Mouse (Mus musculus) embryonic fibroblast, embryonic 13.5 days (primary cell): ENCODE results near the gene Tbc1d10c. TPM values are rescaled to one million over a fixed set of nuclear protein-coding genes. Genes with fewer than 3 reads are reported as not detected.

Source experiments
- H3K27ac ChIP-seq: 2 replicates; pipeline ENCODE4 v1.5.1; 2012; ENCODE audit warnings: low read length, control low read depth, inconsistent platforms; ENCODE audit not compliant: insufficient read depth
- H3K4me1 ChIP-seq: 2 replicates; pipeline ENCODE4 v1.6.1; 2011; ENCODE audit warnings: low read length; ENCODE audit not compliant: control insufficient read depth, insufficient read depth
- H3K4me3 ChIP-seq: 2 replicates; pipeline ENCODE4 v1.5.1; 2011; ENCODE audit warnings: mild to moderate bottlenecking, control low read depth, low read length; ENCODE audit not compliant: insufficient read depth
- CTCF ChIP-seq: IDR thresholded peaks from 2 replicates; pipeline ENCODE4 v1.5.1; 2011; ENCODE audit warnings: mild to moderate bottlenecking, control low read depth, low read length, moderate library complexity, borderline replicate concordance; ENCODE audit not compliant: insufficient read depth
- POLR2A ChIP-seq: IDR thresholded peaks from 2 replicates; pipeline ENCODE4 v1.6.1; 2011; ENCODE audit warnings: low read depth, mild to moderate bottlenecking, control low read depth, low read length, moderate library complexity
- polyA plus RNA-seq: library from polyadenylated mRNA; stranded (reverse); fragments of >200 nt; gene quantifications from 2 replicates; pipeline ENCODE4 v1.2.4, GENCODE M21; 2011; ENCODE audit warnings: low read depth; ENCODE audit not compliant: missing spikeins, insufficient read length

Tbc1d10c gene
- polyA plus RNA-seq, 1 experiment = 0.25 TPM

DNA sequence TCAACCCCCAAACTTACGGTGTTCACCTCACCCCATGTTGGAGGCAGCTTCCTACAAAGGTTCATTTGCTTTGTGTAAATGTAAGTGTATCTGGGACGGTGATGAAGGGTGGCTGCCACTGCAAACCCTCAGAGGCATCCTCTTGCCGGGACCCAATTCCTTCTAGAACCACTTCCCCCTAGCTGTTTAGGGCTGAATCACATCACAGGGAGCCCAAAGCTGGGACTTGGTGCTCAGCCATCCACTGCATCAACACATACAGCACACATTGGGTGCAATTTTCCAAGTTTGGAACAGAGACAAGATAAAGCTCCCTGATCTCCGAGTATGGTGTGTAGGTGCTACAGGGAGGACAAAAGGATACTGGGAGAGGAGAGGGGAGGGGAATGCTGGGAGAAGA lies 13.8 kb upstream of the Tbc1d10c start:
- TF ChIP-seq CTCF (no peak), POLR2A (no peak)
- H3K4me1 ChIP-seq = peaks cover 5% of the 10 kb centered on the region; the same call in 1 of the 2 replicates
- H3K4me3 ChIP-seq = no peak overlapping the region
- no peak overlapping the region for H3K27ac ChIP-seq

DNA sequence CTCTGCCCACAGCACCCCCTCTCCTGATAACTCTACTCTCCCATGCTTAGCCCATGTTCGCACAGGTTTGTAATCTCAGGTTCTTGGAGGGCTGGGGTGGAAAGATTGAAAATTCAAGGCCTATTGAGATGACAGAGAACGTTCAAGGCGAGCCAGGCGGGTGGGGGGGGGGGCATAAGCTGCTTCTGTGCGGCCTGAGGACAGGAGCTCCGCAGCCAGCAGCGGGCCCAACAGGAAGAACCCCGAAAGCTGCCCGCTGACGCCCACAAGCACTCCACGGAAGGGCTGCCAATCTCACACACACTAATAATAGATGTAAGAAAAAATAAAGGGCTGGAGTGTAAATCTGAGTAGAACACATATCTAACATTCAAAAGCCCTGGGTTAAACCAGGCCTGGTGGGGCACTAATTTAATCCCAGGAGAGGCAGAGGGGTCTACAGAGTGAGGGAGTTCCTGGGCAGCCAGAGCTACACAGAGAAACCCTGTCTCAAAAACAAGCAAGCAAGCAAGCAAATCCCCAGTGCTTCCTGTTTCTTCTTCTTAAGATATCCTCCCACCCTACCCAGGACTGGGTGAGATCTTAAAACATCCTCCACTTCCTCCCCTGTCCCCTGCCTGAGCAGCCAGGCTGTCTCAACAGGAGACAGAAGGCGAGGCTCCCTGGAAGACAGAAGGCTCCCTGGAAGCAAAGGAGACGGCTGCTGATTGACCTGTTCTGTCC lies 12.7 kb upstream of the Tbc1d10c start:
- Histone ChIP-seq H3K4me1 (peaks cover 5% of the 10 kb centered on the region; the same call in 1 of the 2 replicates), H3K27ac (no peak overlapping the region), H3K4me3 (no peak overlapping the region)
- TF ChIP-seq POLR2A (no peak), CTCF (no peak)

DNA sequence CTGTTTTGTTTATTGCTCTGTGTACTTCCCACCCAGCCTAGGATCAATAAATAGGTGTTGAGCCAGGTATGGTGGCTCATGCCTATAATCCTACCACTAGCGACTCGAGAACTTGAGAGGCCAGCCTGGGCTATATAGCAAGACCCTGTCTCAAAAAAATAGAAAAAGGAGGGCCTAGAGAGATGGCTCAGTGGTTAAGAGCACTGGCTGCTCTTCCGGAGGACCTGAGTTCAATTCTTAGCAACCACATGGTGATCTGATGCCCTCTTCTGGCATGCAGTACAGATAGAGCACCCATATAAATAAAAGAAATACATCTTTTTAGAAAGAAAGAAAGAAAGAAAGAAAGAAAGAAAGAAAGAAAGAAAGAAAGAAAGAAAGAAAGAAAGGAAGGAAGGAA lies 12.1 kb upstream of the Tbc1d10c start:
- no peak overlapping the region for H3K27ac ChIP-seq
- peaks cover 5% of the 10 kb centered on the region; the same call in 1 of the 2 replicates for H3K4me1 ChIP-seq
- no peak for TF ChIP-seq CTCF
- TF ChIP-seq POLR2A = no peak
- H3K4me3 ChIP-seq = no peak overlapping the region

DNA sequence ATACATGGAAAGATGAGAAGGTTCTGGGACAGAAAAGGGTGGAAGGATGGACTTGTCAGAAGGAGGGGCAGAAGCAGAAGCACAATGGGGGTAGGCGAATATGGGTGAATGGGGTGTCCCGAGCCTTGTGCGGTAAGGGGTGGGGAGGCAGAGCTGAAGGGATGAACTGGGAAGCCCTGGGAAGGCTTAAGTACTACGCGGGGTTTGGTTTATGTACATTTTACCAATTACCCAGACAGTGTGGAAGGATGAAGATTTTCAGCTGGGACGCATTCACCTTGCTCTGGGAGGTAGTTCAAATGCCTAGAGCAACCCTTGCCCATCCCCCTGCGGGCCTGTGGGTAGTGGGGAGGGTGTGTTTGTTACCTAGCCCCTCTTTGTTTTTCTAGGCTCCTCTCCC lies 11.1 kb upstream of the Tbc1d10c start:
- Histone ChIP-seq H3K4me1 (peaks cover 5% of the 10 kb centered on the region; the same call in 1 of the 2 replicates), H3K27ac (no peak overlapping the region), H3K4me3 (peak overlapping the region; percentile 52)
- TF ChIP-seq POLR2A (no peak), CTCF (no peak)

DNA sequence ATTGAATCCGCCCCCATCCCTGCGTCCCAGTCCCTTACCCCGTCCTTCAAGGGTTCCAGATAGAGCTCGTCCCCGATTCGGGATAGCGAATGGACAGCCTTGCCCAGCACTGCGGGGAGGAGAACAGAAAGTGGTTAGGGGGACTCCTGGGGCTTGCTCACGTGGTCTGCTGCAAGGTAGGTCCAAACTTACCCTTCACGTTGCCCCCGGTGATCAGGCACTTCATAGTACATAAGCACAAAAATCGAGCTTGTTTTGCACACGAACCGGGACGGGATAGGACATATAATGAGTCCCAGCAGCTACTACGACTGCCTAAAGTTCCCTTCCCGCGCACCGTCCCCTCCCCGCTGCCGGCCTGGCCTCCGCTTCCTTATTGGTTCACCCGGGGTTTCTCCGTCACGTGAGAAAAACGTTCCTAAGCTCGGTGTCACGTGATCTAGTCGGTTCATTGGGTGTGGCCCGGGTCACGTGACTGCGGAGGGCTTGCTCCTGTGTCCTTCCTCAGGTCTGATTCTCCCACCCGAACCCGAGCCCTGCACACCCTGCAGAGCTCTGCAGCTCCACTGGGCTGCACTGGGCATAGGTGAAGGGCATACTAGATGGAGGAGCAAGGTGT lies 10.3 kb upstream of the Tbc1d10c start, which contains the start of gene Rad9a:
Rad9a (minus strand) TSS at position 372 of the 619 bp plus-strand sequence.
- H3K27ac ChIP-seq = peak within 1 kb of the TSS; percentile 33
- peaks cover 10% of the 10 kb centered on the region for H3K4me1 ChIP-seq
- TF ChIP-seq CTCF = no peak
- TF ChIP-seq POLR2A = peak; percentile 88
- peak within 1 kb of the TSS; percentile 61 for H3K4me3 ChIP-seq

DNA sequence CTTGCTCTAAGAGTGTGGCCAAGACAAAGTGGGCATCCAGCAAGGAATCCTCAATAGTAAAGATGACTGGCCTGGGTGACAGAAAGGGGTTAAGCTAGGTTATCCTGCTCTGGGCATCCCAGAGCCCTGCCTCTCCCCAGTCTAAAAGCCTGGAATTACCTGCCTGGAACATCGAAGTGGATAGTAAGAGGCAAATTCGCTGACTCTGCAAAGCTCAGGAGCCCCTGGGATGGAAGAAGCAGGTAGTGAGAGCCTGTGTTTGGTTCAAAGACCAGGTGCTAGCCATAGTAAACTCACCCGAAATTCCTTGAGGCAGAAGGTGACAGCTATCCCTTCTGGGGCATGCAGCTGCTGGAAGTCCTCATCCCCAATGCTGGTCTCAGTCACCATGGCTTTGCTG lies 6.1 kb upstream of the Tbc1d10c start:
- Histone ChIP-seq H3K4me3 (no peak overlapping the region), H3K4me1 (peaks cover 20% of the 10 kb centered on the region), H3K27ac (no peak overlapping the region)
- no peak for TF ChIP-seq CTCF
- TF ChIP-seq POLR2A = 0 out of 2 replicates have a peak, but pooled peaks have one; percentile 11

DNA sequence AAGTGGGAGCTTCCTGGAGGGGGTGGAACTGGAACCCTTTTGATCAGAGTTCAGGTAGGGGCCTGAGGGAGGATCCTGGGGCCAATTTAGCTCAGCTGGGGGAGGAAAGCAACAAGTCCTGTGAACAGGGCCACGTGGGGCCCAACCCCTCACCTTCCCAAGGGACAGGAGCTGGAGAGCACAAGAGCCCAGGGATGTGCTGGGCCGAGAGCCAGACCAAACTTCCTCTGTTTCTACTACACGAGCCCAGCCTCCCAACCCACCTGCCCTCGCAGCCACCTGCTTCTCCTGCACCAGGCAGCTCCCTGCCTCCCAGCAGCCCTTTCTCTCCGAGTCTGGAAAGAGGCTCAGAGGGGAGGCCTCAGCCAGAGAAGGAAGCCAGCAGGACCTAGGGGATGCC lies 5.5 kb upstream of the Tbc1d10c start:
- Histone ChIP-seq H3K4me1 (peaks cover 21% of the 10 kb centered on the region), H3K4me3 (no peak overlapping the region), H3K27ac (no peak overlapping the region)
- TF ChIP-seq CTCF (no peak), POLR2A (no peak)

DNA sequence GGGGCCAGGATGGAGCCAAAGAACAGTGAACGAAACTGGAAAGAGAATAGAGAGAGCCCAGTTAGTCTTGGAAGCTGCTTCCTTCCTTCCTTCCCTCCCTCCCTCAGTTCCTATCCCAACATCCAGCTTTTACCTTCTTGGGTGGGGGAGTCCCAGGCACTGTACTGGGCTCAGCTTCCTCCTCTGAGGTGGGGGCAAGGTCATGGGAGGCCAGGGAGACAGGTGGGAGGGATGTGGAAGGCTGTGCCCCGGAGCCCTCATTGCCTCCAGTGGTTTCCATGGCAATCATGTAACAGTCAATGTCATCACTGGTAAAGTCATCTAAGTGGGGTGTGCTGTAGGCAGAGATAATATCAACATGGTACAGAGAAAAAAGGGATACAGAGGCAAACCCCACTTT lies 5.0 kb upstream of the Tbc1d10c start:
- TF ChIP-seq POLR2A (no peak), CTCF (no peak)
- H3K27ac ChIP-seq = no peak overlapping the region
- peaks cover 24% of the 10 kb centered on the region for H3K4me1 ChIP-seq
- H3K4me3 ChIP-seq = no peak overlapping the region

DNA sequence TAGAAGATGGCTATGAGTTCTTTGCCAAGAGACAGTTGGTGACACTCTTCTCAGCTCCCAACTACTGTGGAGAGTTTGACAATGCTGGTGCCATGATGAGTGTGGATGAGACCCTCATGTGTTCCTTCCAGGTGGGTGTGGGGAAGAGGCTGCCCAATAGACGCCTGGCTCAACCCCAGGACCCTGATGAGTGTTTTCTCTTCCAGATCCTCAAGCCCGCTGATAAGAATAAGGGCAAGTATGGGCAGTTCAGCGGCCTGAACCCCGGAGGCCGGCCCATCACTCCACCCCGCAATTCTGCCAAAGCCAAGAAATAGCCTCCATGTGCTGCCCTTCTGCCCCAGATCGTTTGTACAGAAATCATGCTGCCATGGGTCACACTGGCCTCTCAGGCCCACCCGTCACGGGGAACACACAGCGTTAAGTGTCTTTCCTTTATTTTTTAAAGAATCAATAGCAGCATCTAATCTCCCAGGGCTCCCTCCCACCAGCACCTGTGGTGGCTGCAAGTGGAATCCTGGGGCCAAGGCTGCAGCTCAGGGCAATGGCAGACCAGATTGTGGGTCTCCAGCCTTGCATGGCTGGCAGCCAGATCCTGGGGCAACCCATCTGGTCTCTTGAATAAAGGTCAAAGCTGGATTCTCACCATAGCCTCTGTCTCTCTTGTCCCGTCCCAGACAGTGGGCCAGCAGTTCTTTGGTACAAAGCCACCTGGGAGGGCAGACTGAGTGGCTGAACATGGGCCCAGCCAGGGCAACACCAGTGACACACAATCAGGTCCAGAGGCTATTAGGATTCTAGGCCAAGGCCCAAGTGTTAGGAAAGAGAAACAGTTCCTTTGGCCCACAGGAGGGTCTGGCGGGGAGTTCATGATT lies 3.9 kb upstream of the Tbc1d10c start:
- H3K4me1 ChIP-seq = peaks cover 21% of the 10 kb centered on the region

More for the DNA sequence above, 3.9 kb upstream of the Tbc1d10c start:
- TF ChIP-seq POLR2A (peak; percentile 15; the same call in 1 of the 2 replicates), CTCF (no peak)
- Histone ChIP-seq H3K27ac (no peak overlapping the region), H3K4me3 (no peak overlapping the region)
